Mouse (Mus musculus) testis, adult 2 months (tissue): ENCODE results near the gene Gbgt1. TPM values are rescaled to one million over a fixed set of nuclear protein-coding genes. Genes with fewer than 3 reads are reported as not detected.

Source experiments
- H3K27ac ChIP-seq: fragments of 200-500 bp; 2 replicates; pipeline ENCODE4 v1.5.1; 2012; ENCODE audit warnings: low read depth, low read length; ENCODE audit not compliant: control insufficient read depth, insufficient read depth
- H3K27me3 ChIP-seq: fragments of 200-500 bp; 2 replicates; pipeline ENCODE4 v1.6.1; 2012; ENCODE audit warnings: mild to moderate bottlenecking, low read length, moderate library complexity; ENCODE audit not compliant: control insufficient read depth, insufficient read depth
- H3K36me3 ChIP-seq: fragments of 200-500 bp; 2 replicates; pipeline ENCODE4 v1.6.1; 2012; ENCODE audit warnings: mild to moderate bottlenecking, low read length; ENCODE audit not compliant: control insufficient read depth, insufficient read depth
- H3K4me1 ChIP-seq: fragments of 200-500 bp; 2 replicates; pipeline ENCODE4 v1.6.1; 2012; ENCODE audit warnings: low read length; ENCODE audit not compliant: control insufficient read depth, insufficient read depth
- H3K4me3 ChIP-seq: fragments of 200-500 bp; 2 replicates; pipeline ENCODE4 v1.5.1; 2012; ENCODE audit warnings: low read depth, mild to moderate bottlenecking, low read length, moderate library complexity, mixed read lengths; ENCODE audit not compliant: control insufficient read depth
- CTCF ChIP-seq: fragments of 200-500 bp; IDR thresholded peaks from 2 replicates; pipeline ENCODE4 v1.5.1; 2012; ENCODE audit warnings: low read depth, mild to moderate bottlenecking, inconsistent platforms, low read length, moderate library complexity; ENCODE audit not compliant: control insufficient read depth, insufficient read depth, insufficient replicate concordance
- POLR2A ChIP-seq: fragments of 200-500 bp; IDR thresholded peaks from 2 replicates; pipeline ENCODE4 v1.6.1; 2012; ENCODE audit warnings: low read depth, mild to moderate bottlenecking, inconsistent platforms, low read length, moderate library complexity; ENCODE audit not compliant: control insufficient read depth
- polyA plus RNA-seq: library from polyadenylated mRNA; depleted of rRNA; stranded (reverse); fragments of >200 nt; gene quantifications from 2 replicates; pipeline ENCODE4 v1.2.3, GENCODE M21; 2012

Gbgt1 gene
- polyA plus RNA-seq, 1 experiment = 3.1 TPM

DNA sequence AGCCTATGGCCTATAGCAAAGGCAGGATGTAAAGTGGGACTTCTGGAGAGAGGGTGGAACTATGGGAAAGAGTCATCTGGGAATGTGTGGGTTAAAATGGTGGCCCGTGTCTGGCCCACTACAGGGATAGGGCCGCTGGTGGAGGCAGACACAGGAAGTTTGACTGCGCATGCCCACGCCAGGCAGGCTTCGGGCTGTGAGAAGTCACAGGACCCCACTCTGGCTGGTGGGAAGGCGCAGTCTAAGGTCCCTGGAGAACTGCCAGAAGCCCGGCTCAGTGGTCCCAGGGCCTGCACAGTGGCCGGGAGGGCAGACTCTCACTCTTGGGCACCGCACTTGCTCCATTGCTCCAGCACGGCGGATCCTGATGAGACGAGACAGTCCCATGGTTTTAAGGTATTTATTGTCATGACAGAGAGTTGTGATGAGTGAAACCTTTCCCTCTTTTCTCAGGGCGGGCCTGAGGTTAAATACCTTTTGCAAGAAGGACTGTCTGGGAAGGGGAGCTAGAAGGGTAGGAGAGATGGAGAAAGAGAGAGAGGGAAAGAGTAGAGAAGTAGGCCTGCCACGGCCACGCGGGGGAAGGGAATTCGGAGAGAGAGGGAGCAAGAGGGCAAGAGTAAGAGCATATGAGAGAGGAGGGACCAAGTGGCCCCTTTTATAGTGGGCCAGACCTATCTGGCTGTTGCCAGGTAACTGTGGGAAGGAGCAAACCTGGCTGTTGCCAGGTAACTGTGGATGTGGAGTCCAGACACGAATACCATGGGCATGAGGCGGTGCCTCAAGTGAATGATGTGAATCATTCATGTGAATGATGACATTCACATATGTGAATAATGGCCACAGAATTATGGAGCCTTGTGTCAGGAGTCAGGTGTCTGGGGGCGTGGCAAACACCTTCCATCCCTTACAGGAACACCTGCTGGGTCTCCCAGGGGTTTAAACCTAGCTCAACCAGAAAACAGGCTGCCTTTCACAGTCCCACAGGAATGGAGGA is 17.2 kb upstream of the Gbgt1 start:
- TF ChIP-seq CTCF = no peak
- TF ChIP-seq POLR2A = peak; percentile 42; the same call in 1 of the 2 replicates
- Histone ChIP-seq H3K27ac (no peak overlapping the region; the same call in 1 of the 2 replicates), H3K27me3 (no peaks in the 10 kb centered on the region), H3K36me3 (no peaks in the 10 kb centered on the region), H3K4me1 (peaks cover 7% of the 10 kb centered on the region), H3K4me3 (peak overlapping the region; percentile 55)

DNA sequence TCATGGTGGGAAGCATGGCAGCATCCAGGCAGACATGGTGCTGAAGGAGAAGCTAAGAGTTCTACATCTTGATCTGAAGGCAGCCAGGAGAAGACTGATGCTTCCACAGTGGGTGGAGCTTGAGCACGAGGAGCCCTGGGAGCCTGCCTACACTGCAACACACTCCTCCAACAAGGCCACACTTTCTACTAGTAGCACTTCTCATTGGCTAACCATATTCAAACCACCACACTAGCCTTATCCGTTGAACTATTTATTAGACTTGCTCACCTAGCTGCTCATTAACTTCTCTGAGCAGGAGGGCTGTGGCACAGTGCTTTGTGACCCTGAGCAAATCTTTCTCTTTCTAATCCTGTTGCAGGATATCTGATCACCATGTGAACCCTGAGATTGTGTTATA is 12.8 kb upstream of the Gbgt1 start:
- no peak overlapping the region for H3K4me3 ChIP-seq
- H3K4me1 ChIP-seq = peaks cover 5% of the 10 kb centered on the region
- H3K36me3 ChIP-seq = no peaks in the 10 kb centered on the region

DNA sequence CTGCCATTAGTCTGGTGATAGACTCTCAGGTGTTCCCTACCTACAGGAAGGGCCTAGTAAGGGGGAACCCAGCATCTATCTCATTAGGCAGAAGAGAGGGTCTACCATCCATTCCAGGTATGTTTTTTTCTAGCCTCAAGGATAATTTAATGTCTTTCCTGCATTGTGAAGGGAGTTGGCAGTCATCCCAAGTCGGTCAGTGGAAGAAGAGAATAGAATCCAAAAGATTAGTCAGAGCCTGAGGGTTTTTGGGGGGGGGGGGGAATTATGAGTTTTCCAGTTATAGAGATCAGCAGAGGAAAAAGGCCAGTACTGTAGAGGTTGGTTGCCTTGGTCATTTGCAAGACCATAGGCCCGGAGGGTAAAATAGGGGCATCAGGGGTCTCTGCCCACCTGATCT is 2.2 kb upstream of the Gbgt1 start:
- no peaks in the 10 kb centered on the region for H3K36me3 ChIP-seq
- TF ChIP-seq CTCF = no peak

More for the DNA sequence above, 12.8 kb upstream of the Gbgt1 start:
- H3K27me3 ChIP-seq = no peaks in the 10 kb centered on the region
- H3K27ac ChIP-seq = no peak overlapping the region
- no peak for TF ChIP-seq POLR2A
- no peak for TF ChIP-seq CTCF

DNA sequence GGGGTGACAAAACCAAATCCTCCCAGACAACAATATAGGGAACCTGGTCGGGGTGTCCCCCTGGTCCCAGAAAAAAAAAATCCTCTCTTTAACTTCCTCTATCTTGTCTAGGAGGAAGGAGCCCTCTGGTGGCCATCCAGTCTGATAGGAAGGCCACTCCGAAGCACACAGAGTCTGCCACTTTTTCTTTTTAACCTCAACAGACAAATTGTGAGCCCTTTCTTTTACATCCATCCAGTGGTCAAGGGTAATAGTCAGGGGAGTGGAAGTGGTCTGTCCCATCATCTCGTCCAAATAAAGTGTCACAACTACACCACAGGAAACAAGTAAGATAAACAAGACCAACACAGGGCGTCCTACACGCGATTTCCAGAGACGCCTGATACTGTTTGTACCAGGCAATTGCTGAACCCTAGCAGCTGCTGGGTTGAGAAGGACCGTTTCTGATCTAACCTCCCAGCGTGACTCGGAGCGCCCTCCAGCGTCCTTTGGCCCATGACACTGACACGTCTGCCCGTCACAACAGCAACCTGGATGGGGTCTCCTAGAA is 1.4 kb upstream of the Gbgt1 start:
- H3K4me3 ChIP-seq = no peak overlapping the region
- no peaks in the 10 kb centered on the region for H3K36me3 ChIP-seq
- no peaks in the 10 kb centered on the region for H3K27me3 ChIP-seq
- H3K27ac ChIP-seq = no peak overlapping the region
- TF ChIP-seq POLR2A = no peak
- TF ChIP-seq CTCF = no peak
- H3K4me1 ChIP-seq = no peaks in the 10 kb centered on the region

More for the DNA sequence above, 2.2 kb upstream of the Gbgt1 start:
- H3K4me3 ChIP-seq = no peak overlapping the region
- no peaks in the 10 kb centered on the region for H3K4me1 ChIP-seq
- no peaks in the 10 kb centered on the region for H3K27me3 ChIP-seq
- H3K27ac ChIP-seq = no peak overlapping the region

DNA sequence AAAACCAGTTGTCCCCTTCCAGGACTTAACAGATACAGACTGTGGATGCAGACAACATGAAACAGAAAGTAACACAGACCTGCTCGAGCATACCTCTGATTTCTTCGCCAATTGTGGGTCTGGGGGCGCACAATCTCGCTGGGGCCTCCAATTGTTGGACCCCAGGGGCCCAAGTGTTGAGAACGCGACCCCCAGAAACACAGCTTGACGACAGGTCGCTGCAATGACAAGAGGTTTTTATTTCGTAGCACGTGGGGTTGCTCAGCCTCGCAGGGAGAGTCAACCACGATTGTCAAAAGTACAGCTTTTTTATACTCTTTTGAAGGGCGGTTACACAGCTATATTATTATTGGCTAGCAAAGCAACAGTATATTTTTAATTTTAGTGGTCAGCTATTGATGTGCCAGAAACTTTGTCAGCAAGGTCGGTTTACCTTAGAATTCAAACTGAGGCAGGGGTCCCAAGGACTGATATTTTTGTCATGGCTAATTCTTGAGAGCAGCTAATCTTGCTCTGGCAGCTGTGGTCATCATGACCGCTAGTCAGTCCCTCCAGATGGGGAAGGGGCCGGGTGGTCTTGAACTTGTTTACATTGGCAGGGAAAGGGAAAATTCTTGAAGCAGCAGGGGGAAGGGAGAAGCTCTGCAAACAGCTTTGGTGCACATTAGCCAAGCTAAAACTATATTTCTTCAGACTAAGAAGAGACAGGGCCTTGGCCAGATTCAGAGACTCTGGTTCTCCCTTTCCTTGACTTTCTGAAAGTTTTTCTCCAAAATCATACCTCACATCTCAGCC is 693 bp upstream of the Gbgt1 start:
- Histone ChIP-seq H3K4me3 (no peak overlapping the region), H3K36me3 (no peaks in the 10 kb centered on the region), H3K27me3 (no peaks in the 10 kb centered on the region), H3K27ac (no peak overlapping the region), H3K4me1 (no peaks in the 10 kb centered on the region)
- TF ChIP-seq CTCF (no peak), POLR2A (no peak)

DNA sequence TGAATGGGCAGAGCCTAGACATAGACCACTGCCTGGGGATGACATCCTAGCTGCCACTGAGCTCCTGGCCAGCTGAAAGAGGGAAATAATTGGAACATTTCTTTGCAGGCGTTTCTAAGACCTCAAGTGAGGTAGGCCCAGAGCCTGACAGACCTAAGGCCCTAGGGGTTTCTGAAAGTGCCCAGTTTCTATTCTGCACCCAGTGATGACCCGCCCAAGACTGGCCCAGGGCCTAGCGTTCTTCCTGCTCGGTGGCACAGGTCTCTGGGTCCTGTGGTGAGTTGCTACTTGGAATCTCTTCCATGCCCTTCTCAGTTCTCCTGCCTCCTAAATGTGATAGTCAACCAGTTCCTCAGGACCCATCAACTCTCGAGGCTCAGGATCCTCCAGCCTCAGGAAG is 870 bp downstream of the Gbgt1 start:
- Histone ChIP-seq H3K36me3 (no peaks in the 10 kb centered on the region), H3K4me1 (no peaks in the 10 kb centered on the region), H3K27ac (no peak overlapping the region), H3K4me3 (no peak overlapping the region), H3K27me3 (no peaks in the 10 kb centered on the region)
- TF ChIP-seq POLR2A (no peak), CTCF (no peak)

DNA sequence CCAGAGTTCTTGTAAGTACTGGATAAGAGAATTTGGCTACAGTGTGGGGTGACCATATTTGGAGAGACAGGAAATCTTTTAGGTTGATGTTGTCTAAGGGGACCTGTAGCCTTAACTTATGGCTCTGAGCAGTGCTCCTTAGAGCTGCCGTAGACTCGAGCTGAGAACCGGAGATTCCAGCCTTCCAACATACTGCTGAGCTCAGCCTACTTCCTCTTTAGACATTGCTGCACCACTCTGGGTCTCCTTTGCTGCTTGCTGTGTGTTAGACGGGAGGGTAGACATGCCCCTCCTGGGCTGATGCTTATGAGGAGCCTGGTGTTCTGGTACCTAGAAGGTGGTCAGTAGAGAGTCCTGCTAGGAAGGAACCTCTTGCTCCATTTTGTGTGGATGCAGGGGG is 1.7 kb downstream of the Gbgt1 start:
- TF ChIP-seq CTCF (no peak), POLR2A (no peak)
- Histone ChIP-seq H3K4me3 (no peak overlapping the region), H3K36me3 (no peaks in the 10 kb centered on the region), H3K27ac (no peak overlapping the region), H3K4me1 (no peaks in the 10 kb centered on the region), H3K27me3 (no peaks in the 10 kb centered on the region)
